ENCODE assay signal across 15 mouse cellular contexts in genomic region chr5:49915695-49916106, GRCm38 (mm10).
DNase-seq lines count a peak whose midpoint lies in the region; ATAC-seq lines count a peak whose summit lies in the region.
"Had no signal": no experiment of that assay in that cellular context is flagged by ENCODE, and none has a peak within 500 bp of the region (broad histone marks: within the 10 kb centered on the region; RNA-seq: fewer than 3 reads in every experiment).

No protein-coding gene starts in this region.

- H3K9me3 ChIP-seq in hindbrain, embryonic 16.5 days (ENCODE audit: control insufficient read depth, low read length), result no peaks in the 10 kb centered on the region
- no peaks in the 10 kb centered on the region for H3K9me3 ChIP-seq in hindbrain, embryonic 13.5 days
- no peaks in the 10 kb centered on the region for H3K9me3 ChIP-seq in neural tube, embryonic 13.5 days
- H3K9me3 ChIP-seq in forebrain, embryonic 14.5 days (replicated peaks; ENCODE audit: control insufficient read depth, low read length), result no peaks in the 10 kb centered on the region
- H3K9me3 ChIP-seq: G1E; limb, embryonic 15.5 days had no signal

- no peak for DNase-seq in neural tube, embryonic 10.5 days (ENCODE audit: extremely low spot score, low spot score)
- peak; percentile 74 for DNase-seq in forebrain, embryonic 14.5 days (ENCODE audit: low spot score)
- DNase-seq in frontal cortex, postnatal 25 days (ENCODE audit: low spot score in 2 of 2), result no peak
- DNase-seq: adrenal gland, postnatal 10 days; gastrocnemius, postnatal 14 days; kidney, adult 9 months; lung, adult 18-20 months had no signal

- H3K36me3 ChIP-seq in hindbrain, embryonic 16.5 days (ENCODE audit: control insufficient read depth, insufficient read depth, low read length), result no peaks in the 10 kb centered on the region
- H3K36me3 ChIP-seq in hindbrain, embryonic 13.5 days, result no peaks in the 10 kb centered on the region
- no peaks in the 10 kb centered on the region for H3K36me3 ChIP-seq in neural tube, embryonic 13.5 days
- H3K36me3 ChIP-seq in forebrain, embryonic 14.5 days (ENCODE audit: control insufficient read depth, insufficient read depth, low read length), result no peaks in the 10 kb centered on the region
- H3K36me3 ChIP-seq: G1E; limb, embryonic 15.5 days had no signal

- peak; percentile 76 for ATAC-seq in hindbrain, embryonic 16.5 days
- ATAC-seq in hindbrain, embryonic 13.5 days (ENCODE audit: low FRiP score), result no peak
- ATAC-seq in neural tube, embryonic 13.5 days (ENCODE audit: low read depth), result peak; percentile 50; the same call in 1 of the 2 replicates
- peak; percentile 54; the same call in 1 of the 2 replicates for ATAC-seq in forebrain, embryonic 14.5 days
- no peak for ATAC-seq in erythroid progenitor cell, adult 5-6 weeks (replicated peaks; ENCODE audit: low FRiP score, poor library complexity, severe bottlenecking)

- H3K4me3 ChIP-seq in hindbrain, embryonic 16.5 days (ENCODE audit: low read length), result no peak overlapping the region
- no peak overlapping the region for H3K4me3 ChIP-seq in hindbrain, embryonic 13.5 days
- no peak overlapping the region for H3K4me3 ChIP-seq in neural tube, embryonic 13.5 days
- H3K4me3 ChIP-seq in forebrain, embryonic 14.5 days (ENCODE audit: low read depth, low read length), result no peak overlapping the region
- H3K4me3 ChIP-seq: layer of hippocampus, adult 2 months; limb, embryonic 15.5 days; myocyte had no signal

- no peak overlapping the region for H3K27ac ChIP-seq in hindbrain, embryonic 16.5 days (ENCODE audit: low read depth, low read length)
- H3K27ac ChIP-seq in hindbrain, embryonic 13.5 days, result no peak overlapping the region
- H3K27ac ChIP-seq in neural tube, embryonic 13.5 days (replicated peaks), result no peak overlapping the region
- H3K27ac ChIP-seq in forebrain, embryonic 14.5 days (ENCODE audit: low read depth, low read length), result no peak overlapping the region
- H3K27ac ChIP-seq: layer of hippocampus, adult 2 months; limb, embryonic 15.5 days had no signal

- H3K9ac ChIP-seq in hindbrain, embryonic 16.5 days (ENCODE audit: low read depth, low read length), result no peak overlapping the region
- no peak overlapping the region for H3K9ac ChIP-seq in hindbrain, embryonic 13.5 days
- H3K9ac ChIP-seq in neural tube, embryonic 13.5 days, result no peak overlapping the region
- no peak overlapping the region for H3K9ac ChIP-seq in forebrain, embryonic 14.5 days (ENCODE audit: low read length)
- H3K9ac ChIP-seq: limb, embryonic 15.5 days had no signal

- no peak overlapping the region for H3K4me2 ChIP-seq in hindbrain, embryonic 16.5 days (ENCODE audit: low read length)
- H3K4me2 ChIP-seq in hindbrain, embryonic 13.5 days, result no peak overlapping the region
- no peak overlapping the region for H3K4me2 ChIP-seq in neural tube, embryonic 13.5 days
- H3K4me2 ChIP-seq in forebrain, embryonic 14.5 days (ENCODE audit: low read length), result no peak overlapping the region
- H3K4me2 ChIP-seq: limb, embryonic 15.5 days had no signal

- WGBS in hindbrain, embryonic 16.5 days, result 41% methylated on average over 2 of the region's 2 CpGs
- WGBS in hindbrain, embryonic 13.5 days, result 62% methylated on average over 2 of the region's 2 CpGs
- 58% methylated on average over 2 of the region's 2 CpGs for WGBS in neural tube, embryonic 13.5 days
- 38% methylated on average over 2 of the region's 2 CpGs for WGBS in forebrain, embryonic 14.5 days

- no peaks in the 10 kb centered on the region for H3K27me3 ChIP-seq in hindbrain, embryonic 16.5 days (replicated peaks; ENCODE audit: control insufficient read depth, insufficient read depth, low read length)
- H3K27me3 ChIP-seq in hindbrain, embryonic 13.5 days, result no peaks in the 10 kb centered on the region
- H3K27me3 ChIP-seq in neural tube, embryonic 13.5 days, result no peaks in the 10 kb centered on the region
- H3K27me3 ChIP-seq in forebrain, embryonic 14.5 days (replicated peaks; ENCODE audit: control insufficient read depth, insufficient read depth, low read length), result no peaks in the 10 kb centered on the region
- H3K27me3 ChIP-seq: limb, embryonic 15.5 days had no signal

- no peaks in the 10 kb centered on the region for H3K4me1 ChIP-seq in hindbrain, embryonic 16.5 days (ENCODE audit: control insufficient read depth, insufficient read depth, low read depth, low read length)
- peaks cover 5% of the 10 kb centered on the region; the same call in 1 of the 2 replicates for H3K4me1 ChIP-seq in hindbrain, embryonic 13.5 days (replicated peaks)
- H3K4me1 ChIP-seq in neural tube, embryonic 13.5 days (replicated peaks), result 0 out of 2 replicates have a peak, but pooled peaks cover 8% of the 10 kb centered on the region
- peaks cover 7% of the 10 kb centered on the region; the same call in 1 of the 2 replicates for H3K4me1 ChIP-seq in forebrain, embryonic 14.5 days (ENCODE audit: control insufficient read depth, insufficient read depth, low read length)
- H3K4me1 ChIP-seq: limb, embryonic 15.5 days had no signal

Comparison
In these comparisons a context has a peak if more than half of its experiments do, and no peak if none do; other contexts are left out.
1. ATAC-seq: peak in hindbrain, embryonic 16.5 days (single experiment), neural tube, embryonic 13.5 days (single experiment) and forebrain, embryonic 14.5 days (single experiment); none in hindbrain, embryonic 13.5 days (single experiment) and erythroid progenitor cell, adult 5-6 weeks (single experiment).